Mouse (Mus musculus) ES-E14 (cell line): ENCODE data around the gene Gm4450. TPM values are rescaled to one million over a fixed set of nuclear protein-coding genes. Genes with fewer than 3 reads are reported as not detected.
"Not testable (repeated sequence)": the region's sequence is repeated elsewhere in the genome, so short reads cannot be mapped to it uniquely, and the experiment has no call there.

ENCODE experiments used
- DNase-seq: peaks from one replicate; pipeline ENCODE4 v3.0.0-alpha.2; 2013; ENCODE audit warnings: low read depth, low spot score
- H3K27ac ChIP-seq: 2 replicates; pipeline ENCODE4 v1.5.1; 2012; ENCODE audit warnings: low read depth, mild to moderate bottlenecking, low read length, moderate library complexity, mixed read lengths; ENCODE audit not compliant: poor library complexity, insufficient read depth, severe bottlenecking
- H3K36me3 ChIP-seq: 2 replicates; pipeline ENCODE4 v1.6.1; 2012; ENCODE audit warnings: mild to moderate bottlenecking, low read length, moderate library complexity, mixed read lengths; ENCODE audit not compliant: control insufficient read depth, poor library complexity, insufficient read depth, severe bottlenecking
- H3K4me1 ChIP-seq, 2 experiments: fragments of 150-350 bp in 1 of 2; sonication (generic) in 1 of 2; 2 replicates each; pipeline ENCODE4 v1.6.1; 2012; ENCODE audit warnings: low read length in 2 of 2, mild to moderate bottlenecking in 1 of 2, mixed read lengths in 1 of 2; ENCODE audit not compliant: control insufficient read depth in 2 of 2, insufficient read depth in 2 of 2, poor library complexity in 1 of 2
- H3K4me3 ChIP-seq, 2 experiments: fragments of 150-350 bp in 1 of 2; sonication (generic) in 1 of 2; 2 replicates each; pipeline ENCODE4 v1.5.1; 2012; ENCODE audit warnings: low read length in 2 of 2, low read depth in 1 of 2, mild to moderate bottlenecking in 1 of 2, mixed read lengths in 1 of 2; ENCODE audit not compliant: insufficient read depth in 1 of 2, poor library complexity in 1 of 2, severe bottlenecking in 1 of 2
- H3K9ac ChIP-seq: 2 replicates; pipeline ENCODE4 v1.6.1; 2012; ENCODE audit warnings: low read depth, mild to moderate bottlenecking, low read length, mixed read lengths; ENCODE audit not compliant: poor library complexity, insufficient read depth, severe bottlenecking
- H3K9me3 ChIP-seq: fragments of 150-350 bp; sonication (generic); 2 replicates; pipeline ENCODE4 v1.6.1; 2012; ENCODE audit warnings: low read depth, mild to moderate bottlenecking, low read length; ENCODE audit not compliant: control insufficient read depth, insufficient read depth
- in situ Hi-C, 2 experiments: fragments of 600-800 bp; cut with MboI; formaldehyde crosslinking; loops; one replicate each; pipeline ENCODE4 v1.15.1; 2025; ENCODE audit warnings: low sequenced_read_pairs in 2 of 2, inconsistent platforms in 1 of 2; ENCODE audit not compliant: unreplicated experiment in 2 of 2
- total RNA-seq: library from RNA; depleted of rRNA; stranded (reverse); fragments of 300-350 nt; gene quantifications from 2 replicates; pipeline ENCODE4 v1.2.3, GENCODE M21; 2012; rRNA removed

Gene Gm4450
- not detected in 2 replicates for total RNA-seq

DNA sequence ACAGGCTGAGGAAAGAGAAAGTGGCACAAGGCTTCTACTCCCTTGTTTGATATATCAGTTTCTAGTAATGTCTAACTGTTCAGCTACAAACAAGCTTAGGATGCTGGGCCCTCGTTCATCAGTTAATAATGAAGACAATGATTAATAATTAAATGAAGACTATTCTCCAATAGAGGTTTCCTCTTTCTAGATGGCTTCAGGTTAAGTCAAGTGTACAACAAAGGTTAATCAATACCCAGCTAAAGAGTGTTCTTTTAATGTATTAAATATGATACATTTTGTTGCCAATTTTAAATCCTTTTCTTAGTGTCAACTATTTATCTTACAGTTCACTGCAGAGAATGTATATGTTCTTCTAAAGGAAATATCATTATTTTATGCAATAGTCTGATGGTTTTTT lies at the start of gene Gm4450:
Gm4450 (minus strand) TSS at position 101 of the 400 bp plus-strand sequence.
- H3K4me1 ChIP-seq, H3K4me3 ChIP-seq, in situ Hi-C loops, H3K9ac ChIP-seq, H3K36me3 ChIP-seq, H3K27ac ChIP-seq, H3K9me3 ChIP-seq, DNase-seq: not testable (repeated sequence)

DNA sequence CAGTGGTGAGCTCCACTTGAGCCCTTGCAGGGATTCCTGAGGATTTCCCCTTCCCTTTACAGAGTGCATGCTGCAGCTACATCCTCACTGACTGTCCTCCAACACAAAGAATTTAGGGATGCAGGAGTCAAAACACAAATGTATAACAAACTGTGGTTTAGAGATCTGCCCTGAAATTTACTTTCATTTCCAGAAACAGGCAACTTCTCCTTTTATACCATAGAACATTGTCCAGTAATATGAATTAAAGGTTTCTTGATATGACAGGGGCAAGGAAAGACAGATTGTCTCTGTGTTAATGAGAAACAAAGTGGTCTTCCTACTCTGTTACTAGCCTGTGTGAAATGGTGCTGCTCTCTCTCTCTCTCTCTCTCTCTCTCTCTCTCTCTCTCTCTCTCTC lies 40.5 kb upstream of the Gm4450 start:
- in situ Hi-C loops, H3K36me3 ChIP-seq, DNase-seq: not testable (repeated sequence)

DNA sequence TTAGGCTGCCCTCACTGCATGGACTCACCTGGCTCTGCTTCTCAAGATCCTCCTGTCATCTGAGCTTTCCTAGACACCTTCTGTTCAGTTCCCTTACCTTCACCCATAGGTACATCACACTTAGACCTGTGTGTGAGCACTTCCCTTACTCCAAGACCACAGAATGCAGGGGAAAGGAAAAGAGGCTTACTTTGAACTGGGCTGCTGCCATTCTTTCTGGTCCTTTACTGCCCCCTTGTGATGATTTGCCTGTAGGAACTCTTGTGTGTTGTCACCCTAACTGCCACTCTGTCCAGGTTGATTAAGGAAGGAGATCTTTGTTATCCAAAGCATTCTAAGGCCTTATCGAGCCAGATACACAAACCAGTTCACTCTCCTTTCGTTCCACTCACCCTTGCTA lies 39.8 kb upstream of the Gm4450 start:
- H3K9ac ChIP-seq, H3K9me3 ChIP-seq, DNase-seq, H3K27ac ChIP-seq, H3K4me1 ChIP-seq, H3K4me3 ChIP-seq, in situ Hi-C loops, H3K36me3 ChIP-seq: not testable (repeated sequence)

More for the DNA sequence above, 40.5 kb upstream of the Gm4450 start:
- H3K4me1 ChIP-seq, H3K9me3 ChIP-seq, H3K27ac ChIP-seq, H3K4me3 ChIP-seq, H3K9ac ChIP-seq: not testable (repeated sequence)

DNA sequence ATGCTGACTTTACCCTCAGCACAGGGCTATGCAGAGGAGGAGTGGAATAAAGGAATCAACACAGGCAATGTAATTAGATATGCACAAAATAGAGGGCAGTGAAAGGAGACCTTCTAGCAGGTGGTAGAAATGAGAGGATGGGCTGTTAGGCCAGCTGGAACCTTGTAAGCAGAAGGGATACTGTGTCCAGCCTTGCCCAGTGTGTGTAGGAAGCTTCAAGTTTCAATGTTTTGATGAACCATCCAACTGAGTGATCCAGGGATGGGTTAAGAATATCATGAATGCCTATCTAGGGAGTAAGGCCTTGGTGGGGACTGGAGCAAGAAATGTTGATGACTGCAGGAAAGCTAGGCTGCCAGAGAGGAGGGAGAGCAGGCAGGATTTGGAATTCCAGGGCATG lies 38.1 kb upstream of the Gm4450 start:
- H3K36me3 ChIP-seq, H3K9me3 ChIP-seq, in situ Hi-C loops, DNase-seq, H3K9ac ChIP-seq, H3K4me3 ChIP-seq, H3K27ac ChIP-seq, H3K4me1 ChIP-seq: not testable (repeated sequence)

DNA sequence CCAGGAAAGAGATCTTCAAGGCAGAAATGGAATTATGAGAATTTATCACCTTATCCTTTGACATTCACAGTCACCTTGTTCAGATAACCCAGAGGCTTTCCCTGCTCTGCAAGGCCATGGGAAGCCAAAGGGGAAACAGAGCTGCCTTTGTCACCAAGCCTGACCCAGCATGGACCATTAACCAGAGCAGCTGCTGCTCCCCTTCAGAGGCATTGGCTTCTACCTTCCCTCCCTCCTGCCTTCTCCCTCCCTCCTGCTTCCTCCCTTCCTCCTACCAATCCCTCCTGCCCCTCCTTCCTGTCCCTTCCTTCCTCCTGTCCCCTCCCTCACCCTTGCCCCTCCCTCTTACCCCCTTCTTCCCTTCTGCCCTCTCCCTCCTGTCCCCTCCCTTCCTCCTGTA lies 37.3 kb upstream of the Gm4450 start:
- H3K36me3 ChIP-seq: not testable (repeated sequence)

DNA sequence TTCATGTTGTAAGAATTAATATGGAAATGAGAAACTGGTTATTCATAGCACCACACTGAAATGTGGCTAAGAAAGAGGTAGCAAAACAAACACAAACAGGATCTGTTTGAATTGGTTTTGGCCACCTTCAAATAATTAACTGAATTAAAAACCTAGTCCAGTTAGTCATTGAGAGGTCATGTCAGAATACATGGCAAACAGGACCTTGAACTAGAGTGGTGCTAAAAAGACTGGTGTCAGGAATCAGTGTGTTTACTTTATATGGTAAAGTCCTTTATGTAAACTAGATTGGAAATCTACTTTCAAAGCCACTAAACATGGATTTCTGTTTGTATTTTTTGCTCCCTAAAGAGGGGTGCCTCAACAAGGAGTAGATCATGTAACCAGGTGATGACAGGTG lies 14.6 kb upstream of the Gm4450 start:
- H3K4me1 ChIP-seq, H3K27ac ChIP-seq, H3K9ac ChIP-seq, H3K9me3 ChIP-seq, H3K4me3 ChIP-seq, DNase-seq, H3K36me3 ChIP-seq, in situ Hi-C loops: not testable (repeated sequence)

More for the DNA sequence above, 37.3 kb upstream of the Gm4450 start:
- in situ Hi-C loops, H3K9ac ChIP-seq, H3K9me3 ChIP-seq, H3K27ac ChIP-seq, DNase-seq, H3K4me1 ChIP-seq, H3K4me3 ChIP-seq: not testable (repeated sequence)

DNA sequence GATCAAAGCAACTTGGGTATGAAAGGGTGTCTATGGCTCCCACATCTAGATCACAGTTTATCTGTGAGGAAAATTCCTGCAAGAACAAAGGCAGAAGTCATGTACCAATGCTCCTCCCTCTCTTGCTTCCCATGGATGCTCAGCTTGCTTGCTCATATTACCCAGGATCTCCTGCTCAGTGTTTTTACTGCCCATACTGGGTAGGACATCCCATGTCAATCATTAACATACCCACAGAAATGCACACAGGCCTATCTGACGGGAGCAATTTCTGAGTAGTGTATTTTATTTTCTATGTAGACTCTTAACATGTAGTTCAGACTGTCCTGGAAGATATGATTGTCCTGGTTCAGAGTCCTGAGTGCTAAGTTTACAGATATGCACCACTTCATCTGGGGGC lies 14.1 kb upstream of the Gm4450 start:
- H3K4me3 ChIP-seq, H3K27ac ChIP-seq, in situ Hi-C loops: not testable (repeated sequence)

DNA sequence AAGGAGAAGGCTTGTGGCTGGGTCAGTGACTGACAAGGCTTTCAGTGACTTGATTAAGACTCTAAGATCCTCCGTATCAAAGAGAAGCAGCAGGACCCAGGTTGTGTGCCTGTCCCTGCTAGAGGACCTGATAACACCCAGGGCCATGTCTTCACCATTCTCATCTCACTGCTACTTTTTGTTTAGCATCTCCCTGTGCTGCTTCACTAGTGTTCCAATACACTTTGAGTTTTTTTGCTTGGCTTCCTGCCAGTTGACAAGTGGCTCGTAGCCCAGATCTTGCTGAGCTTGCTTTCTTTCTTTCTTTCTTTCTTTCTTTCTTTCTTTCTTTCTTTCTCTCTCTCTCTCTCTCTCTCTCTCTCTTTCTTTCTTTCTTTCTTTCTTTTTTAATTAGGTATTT lies 12.4 kb upstream of the Gm4450 start:
- H3K4me3 ChIP-seq, H3K4me1 ChIP-seq, H3K36me3 ChIP-seq, DNase-seq, H3K9me3 ChIP-seq, in situ Hi-C loops, H3K27ac ChIP-seq, H3K9ac ChIP-seq: not testable (repeated sequence)

More for the DNA sequence above, 14.1 kb upstream of the Gm4450 start:
- not testable (repeated sequence) for H3K9ac ChIP-seq, H3K4me1 ChIP-seq, DNase-seq, H3K9me3 ChIP-seq, H3K36me3 ChIP-seq

DNA sequence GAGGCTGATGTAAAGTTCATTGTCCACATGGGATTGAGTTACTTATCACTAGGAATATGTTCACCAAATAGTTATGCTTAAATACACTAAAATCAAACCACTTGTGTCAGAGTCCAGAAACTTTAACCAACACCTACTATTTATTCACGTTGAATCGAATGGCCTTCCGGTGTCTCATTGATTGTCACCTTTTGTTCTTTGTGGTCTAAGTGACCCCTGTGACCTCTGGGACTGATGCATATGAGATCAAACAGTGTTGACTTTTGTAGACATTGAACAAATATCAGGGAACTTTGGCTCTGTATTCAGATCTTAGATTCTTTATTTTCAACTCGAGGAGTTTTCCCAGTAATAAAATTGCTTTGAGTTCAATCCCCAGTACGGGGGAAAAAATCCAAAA lies 3.1 kb downstream of the Gm4450 start:
- H3K27ac ChIP-seq, H3K9me3 ChIP-seq, H3K4me3 ChIP-seq, H3K36me3 ChIP-seq, in situ Hi-C loops, H3K4me1 ChIP-seq, H3K9ac ChIP-seq, DNase-seq: not testable (repeated sequence)
